Mouse (Mus musculus): ENCODE measurements around the gene Frmd8.
A peak's percentile ranks its signal among the peaks of the same experiment; 100 is the strongest.
"Not testable (repeated sequence)": the region's sequence is repeated elsewhere in the genome, so short reads cannot be mapped to it uniquely, and the experiment has no call there.

Frmd8 gene

DNA sequence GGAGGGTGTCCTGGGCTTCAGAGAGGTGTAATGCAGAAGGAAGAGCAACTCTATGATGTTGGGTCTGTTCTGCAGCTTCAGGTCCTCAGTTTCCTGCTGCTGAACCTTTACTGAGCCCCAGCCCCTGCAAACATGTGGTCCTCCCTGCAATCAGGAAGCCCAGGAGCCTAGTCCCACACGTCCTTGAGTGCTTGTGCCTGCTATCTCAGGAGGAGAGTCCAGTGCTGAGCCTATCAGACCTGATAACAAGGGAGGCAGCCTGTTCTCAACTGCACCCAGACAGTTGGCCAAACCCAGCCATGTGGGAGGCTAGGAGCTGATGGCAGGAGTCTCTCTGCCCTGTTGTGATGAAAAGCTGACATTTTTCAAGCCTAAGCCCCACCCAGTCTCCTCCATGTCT lies 8.9 kb upstream of the Frmd8 start:
- DNase-seq: no peak

GRCm38 (mm10) chr19:5882079-5882478 lies 7.0 kb upstream of the Frmd8 start:
- DNase-seq: not testable (repeated sequence)

- no peak for DNase-seq
These were observed 6.1 kb upstream of the Frmd8 start for GRCm38 (mm10) chr19:5881155-5881554.

DNA sequence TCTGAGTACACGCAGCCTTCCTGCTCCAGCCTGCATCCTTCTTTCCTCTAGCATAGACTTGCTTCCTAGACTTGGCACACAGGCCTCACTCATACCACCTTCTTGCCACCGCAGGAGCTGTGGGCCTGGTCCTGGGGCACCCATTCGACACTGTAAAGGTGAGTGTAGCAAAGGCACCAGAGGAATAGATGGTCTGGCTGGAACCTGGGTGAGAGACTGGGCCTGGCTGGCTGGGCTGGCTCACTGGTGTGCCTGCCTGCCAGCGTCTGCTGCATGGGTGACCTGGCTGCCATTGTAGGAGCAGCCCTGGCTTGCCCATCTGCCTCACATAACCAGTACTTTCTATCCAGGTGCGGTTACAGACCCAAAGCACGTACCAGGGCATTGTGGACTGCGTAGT lies 4.7 kb upstream of the Frmd8 start:
- no peak for DNase-seq

GRCm38 (mm10) chr19:5878916-5879315 lies 3.8 kb upstream of the Frmd8 start:
- no peak for DNase-seq

DNA sequence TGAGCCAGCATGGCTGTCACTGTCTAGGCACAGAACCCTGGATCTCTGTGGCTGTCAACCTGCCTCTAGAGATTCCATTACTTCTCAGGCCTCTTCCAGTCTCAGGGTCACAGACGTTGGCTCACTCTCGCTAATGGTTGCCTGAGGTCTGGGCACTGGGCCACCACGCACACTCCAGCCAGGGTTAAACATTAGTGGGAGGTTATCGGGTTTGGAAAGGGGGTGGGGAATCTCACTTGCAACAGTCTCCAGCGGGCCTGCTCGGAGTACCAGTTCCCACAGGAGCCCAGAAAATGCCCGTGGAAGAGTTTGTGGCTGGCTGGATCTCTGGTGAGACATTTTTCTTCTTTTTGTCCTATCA lies 3.3 kb upstream of the Frmd8 start:
- no peak for DNase-seq

DNA sequence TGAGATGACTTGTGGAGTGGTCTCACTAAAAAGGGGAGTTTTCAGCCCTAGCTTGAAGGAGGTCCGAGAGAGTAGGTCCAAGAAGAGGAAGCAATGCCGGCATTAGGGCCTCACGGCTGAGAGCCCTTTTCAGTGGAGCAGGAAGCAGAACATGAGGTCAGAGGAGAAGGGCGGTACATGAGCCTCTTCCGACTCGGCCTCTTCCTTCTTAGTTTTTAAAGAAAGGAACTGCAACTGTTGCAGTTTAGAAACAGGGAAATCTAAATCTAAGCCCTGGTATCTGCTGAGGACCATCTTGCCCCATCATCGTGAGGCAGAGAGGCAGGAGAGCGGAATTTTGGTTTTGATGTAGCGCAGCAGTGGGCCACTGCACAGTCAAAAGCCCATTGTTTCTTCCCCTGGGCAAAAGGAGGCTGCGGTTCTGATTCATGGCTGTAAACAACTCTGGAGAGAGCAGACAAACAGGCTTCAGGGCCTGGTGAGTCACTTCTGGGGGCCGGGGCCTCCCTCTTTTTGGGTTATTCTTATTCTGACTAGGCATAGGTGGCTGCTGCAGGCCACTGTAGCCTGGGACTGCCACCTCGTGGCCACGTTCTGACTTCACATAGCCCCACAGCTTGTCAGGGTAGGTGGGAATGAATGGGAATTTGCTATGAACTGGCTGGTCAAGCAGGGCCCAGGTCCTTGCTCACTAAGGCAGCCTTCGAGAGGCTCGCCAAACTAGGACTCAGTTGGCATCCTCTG lies 2.7 kb upstream of the Frmd8 start, which contains the start of gene Slc25a45:
Gene Slc25a45 (plus strand): TSS at position 191 of the 744 bp plus-strand sequence.
- DNase-seq: peak; percentile 62

DNA sequence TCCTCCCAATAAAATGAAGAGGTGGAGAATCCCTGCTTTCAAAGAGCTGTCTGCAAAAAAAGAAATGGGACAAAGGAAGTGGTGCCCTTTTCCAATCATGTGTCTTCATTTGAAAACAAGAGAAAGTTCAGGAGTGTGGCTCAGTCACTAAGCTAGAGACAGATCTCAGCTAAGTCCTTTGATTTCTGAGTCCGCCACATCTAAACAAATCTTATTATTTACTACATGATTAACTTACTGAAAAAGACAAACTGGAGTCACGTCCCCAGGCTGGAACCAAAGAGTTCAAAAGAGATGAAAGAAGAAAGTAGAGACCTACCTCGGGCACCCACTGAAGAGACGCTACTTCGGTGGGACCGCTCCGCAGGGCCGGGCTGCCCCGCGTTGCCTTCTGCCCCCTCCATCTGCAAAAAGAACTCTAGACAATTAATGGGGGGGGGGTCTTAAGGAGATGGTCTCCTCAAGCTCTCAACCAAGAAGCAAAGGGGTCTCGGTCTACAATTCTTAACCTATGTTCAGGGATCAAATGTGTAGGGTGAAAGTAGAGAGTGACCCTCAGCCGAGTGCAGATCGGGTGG lies 594 bp downstream of the Frmd8 start:
- no peak for DNase-seq

GRCm38 (mm10) chr19:5872931-5873556 lies 2.0 kb downstream of the Frmd8 start:
- no peak for DNase-seq

DNA sequence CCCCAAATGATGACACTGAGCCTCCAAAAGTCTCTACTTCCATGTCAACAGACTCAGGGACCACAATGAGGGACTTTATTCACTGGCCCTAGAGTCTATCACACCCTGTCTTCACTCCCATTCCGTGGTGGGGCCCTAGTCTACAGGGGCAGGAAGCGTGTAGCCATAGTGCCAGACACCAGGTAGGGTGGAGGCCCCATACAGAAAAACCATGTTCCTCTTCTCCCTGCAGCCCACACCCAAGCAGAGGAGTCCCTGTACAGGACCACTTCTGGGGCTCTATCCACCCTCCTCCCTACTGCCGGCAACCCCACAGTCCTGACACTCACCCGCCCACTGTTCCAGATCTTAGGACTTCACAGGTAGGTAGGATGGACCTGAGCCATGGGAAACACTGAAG lies 2.5 kb downstream of the Frmd8 start:
- DNase-seq: no peak

DNA sequence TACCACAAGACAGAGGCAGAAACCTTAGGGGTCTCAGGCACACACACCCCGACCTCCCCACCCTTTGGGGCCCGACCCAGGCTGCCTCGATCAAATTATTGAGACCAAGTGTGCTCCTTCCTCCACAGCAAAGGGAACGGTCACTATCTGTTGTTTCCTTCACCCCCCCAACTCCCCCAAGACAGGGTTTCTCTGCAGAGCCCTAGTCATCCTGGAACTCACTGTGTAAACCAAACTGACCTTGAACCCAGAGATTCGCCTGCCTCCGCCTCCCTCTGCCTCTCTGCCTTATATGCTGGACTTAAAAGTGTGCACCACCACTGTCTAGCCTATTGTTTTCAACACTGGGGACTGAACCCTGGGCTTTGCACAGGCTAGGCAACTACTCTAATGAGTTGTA lies 3.4 kb downstream of the Frmd8 start:
- DNase-seq: no peak

DNA sequence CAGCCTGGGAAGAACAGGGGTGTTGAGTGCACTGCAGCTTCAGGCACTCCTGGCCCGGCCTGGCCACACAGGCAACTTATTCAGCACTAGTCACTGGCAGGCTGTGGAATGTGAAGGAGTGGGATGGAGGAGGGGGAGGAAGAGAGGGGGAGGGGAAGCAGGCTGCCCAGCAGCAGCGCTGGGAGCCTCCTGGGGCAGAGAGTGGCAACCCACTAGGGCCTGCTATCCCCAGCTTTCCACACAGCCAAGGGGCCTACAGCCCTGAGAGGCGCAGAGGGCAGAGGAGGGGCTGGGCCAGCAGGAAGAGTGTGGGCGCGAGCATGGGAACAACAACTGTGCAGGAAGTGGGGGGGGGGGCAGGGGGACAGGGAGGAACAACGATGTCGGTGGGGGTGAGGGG lies 3.8 kb downstream of the Frmd8 start:
- no peak for DNase-seq

DNA sequence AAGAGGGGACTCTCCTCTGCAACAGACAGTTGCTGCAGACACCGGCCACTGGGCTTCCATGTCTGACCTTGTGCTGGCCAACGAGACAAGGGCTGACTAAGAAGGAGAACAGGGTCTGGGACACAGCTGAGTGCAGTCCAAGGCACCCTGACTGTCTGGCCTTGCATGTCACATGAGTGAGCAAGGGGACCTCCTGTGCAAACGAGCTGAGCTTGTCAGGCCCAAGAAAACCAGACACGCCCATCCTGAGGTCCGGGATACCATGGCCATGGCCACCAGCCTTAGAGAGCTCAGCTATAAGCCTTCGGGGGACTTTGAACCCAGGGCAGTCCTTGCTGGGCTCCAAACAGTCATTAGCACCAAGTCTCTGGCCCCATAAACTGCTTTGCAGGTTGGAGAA lies 7.0 kb downstream of the Frmd8 start:
- DNase-seq: no peak

DNA sequence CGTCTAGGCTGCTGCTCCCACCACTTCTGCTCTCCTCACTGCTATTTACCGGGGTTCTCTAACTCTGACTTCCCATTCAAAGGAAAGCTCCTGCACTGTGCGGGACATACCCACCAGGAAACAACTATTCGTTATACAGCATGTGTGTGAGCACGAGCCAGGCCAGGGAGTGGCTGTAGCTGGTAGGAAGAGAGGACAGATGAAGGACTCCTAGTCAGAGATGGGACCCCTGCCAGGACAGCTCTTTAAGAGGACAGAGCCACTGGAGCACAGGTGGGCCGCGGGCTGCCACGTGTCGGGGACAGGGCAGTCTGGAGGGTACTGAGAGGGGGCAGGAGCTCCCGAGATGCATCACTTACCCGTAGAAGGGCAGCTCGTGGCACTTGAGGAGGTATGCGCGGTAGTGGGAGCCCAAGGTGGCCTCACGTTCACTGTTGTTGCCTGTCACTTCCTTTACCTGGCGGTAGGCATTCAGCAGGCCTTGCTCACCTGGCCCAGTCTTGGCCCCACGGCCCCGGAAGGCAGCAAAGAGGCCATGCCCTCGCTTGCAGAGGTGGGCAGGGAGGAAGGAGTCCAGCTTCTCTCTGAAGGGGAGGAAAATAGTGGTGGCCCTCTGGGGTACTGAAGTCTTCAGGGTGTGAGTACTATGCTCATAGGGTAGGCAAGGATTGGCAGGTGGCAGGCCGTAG lies 10.2 kb downstream of the Frmd8 start:
- no peak for DNase-seq

GRCm38 (mm10) chr19:5863776-5864175 lies 11.3 kb downstream of the Frmd8 start:
- no peak for DNase-seq

- no peak for DNase-seq
These were observed 12.6 kb downstream of the Frmd8 start for GRCm38 (mm10) chr19:5862335-5863085.

GRCm38 (mm10) chr19:5856604-5857003 lies 18.5 kb downstream of the Frmd8 start:
- no peak for DNase-seq

- DNase-seq: no peak
These were observed 22.9 kb downstream of the Frmd8 start for GRCm38 (mm10) chr19:5852035-5852722.

- DNase-seq: no peak
These were observed 23.5 kb downstream of the Frmd8 start for GRCm38 (mm10) chr19:5851481-5851971.

DNA sequence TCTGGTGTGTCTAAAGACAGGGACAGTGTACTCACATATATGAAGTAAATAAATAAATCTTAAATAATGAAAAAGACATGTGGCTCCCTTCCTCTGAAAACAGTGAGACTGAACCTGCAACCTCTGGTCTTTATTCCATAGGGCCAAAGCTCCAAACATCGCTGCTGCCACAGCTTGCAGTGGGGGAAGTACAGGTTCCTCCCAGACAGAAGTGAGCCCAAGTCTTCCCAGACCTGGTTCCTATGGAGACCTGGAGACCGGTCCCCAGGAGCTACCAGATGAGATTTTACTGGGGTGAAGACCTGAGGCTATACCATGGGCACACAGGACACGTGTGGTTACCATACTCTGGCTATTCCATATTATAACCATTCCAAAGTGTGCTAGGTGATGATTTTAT lies 24.2 kb downstream of the Frmd8 start:
- no peak for DNase-seq

DNA sequence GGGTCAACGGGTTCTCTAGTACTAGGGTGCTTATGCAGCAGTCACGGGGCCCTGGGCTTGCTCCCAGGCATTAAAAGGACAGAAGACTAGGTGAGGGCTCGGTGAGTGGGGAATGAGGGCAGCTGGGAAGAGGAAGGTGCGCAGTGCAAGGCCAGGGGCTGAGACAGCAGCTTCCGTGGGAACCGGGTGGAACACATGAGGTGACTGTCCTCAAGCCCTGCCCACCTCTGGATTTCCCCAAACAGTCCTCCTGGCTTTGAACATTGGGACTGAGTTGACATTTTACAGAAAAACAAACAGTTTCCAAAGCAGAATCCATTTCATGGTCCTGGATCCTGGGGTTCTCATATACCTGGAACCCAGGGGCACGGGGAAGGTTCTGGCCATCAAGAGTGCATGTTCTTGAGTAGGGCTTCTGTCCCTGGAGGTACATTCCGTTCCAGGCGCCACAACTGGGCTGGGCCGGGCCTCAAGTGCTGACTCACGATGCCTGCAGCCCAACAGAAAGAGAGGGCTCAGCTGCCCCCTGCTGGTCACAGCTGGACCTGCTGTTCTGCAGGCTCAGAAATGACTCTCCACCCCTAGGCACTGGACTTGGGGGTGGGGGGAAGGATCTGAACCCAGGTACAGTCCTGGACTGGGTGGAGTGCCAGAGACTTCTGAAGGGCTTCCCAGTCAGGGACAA lies 25.1 kb downstream of the Frmd8 start:
- DNase-seq: peak; percentile 92
